Mouse (Mus musculus) embryonic facial prominence, embryonic 14.5 days (tissue): Measurements from ENCODE around the gene Npc2. TPM values are rescaled to one million over a fixed set of nuclear protein-coding genes. Genes with fewer than 3 reads are reported as not detected.

Experiments used
- ATAC-seq: fragments of 200-750 bp; cut with Nextera tagmentation; 2 replicates; pipeline ENCODE4 v1.8.0; 2017; ENCODE audit warnings: low read depth, moderate number of reproducible peaks, moderate TSS enrichment
- DNase-seq: peaks from one replicate; pipeline ENCODE4 v3.0.0-alpha.2; 2015; ENCODE audit warnings: low spot score
- H3K27ac ChIP-seq: fragments of 300-500 bp; sonication (generic); replicated peaks from 2 replicates; pipeline ENCODE4 v1.5.1; 2014; ENCODE audit warnings: low read depth, mild to moderate bottlenecking, low read length, moderate library complexity
- H3K27me3 ChIP-seq: fragments of 300-500 bp; sonication (generic); replicated peaks from 2 replicates; pipeline ENCODE4 v1.6.1; 2014; ENCODE audit warnings: low read length; ENCODE audit not compliant: control insufficient read depth, insufficient read depth
- H3K36me3 ChIP-seq: fragments of 300-500 bp; sonication (generic); 2 replicates; pipeline ENCODE4 v1.6.1; 2014; ENCODE audit warnings: low read length, mixed read lengths; ENCODE audit not compliant: control insufficient read depth, insufficient read depth
- H3K4me1 ChIP-seq: fragments of 300-500 bp; sonication (generic); 2 replicates; pipeline ENCODE4 v1.6.1; 2014; ENCODE audit warnings: antibody characterized with exemption, low read length; ENCODE audit not compliant: control insufficient read depth, insufficient read depth
- H3K4me2 ChIP-seq: fragments of 300-500 bp; sonication (generic); 2 replicates; pipeline ENCODE4 v1.6.1; 2014; ENCODE audit warnings: low read depth, mild to moderate bottlenecking, low read length, moderate library complexity, mixed read lengths
- H3K4me3 ChIP-seq: fragments of 300-500 bp; sonication (generic); 2 replicates; pipeline ENCODE4 v1.5.1; 2014; ENCODE audit warnings: low read depth, mild to moderate bottlenecking, low read length
- H3K9ac ChIP-seq: fragments of 300-500 bp; sonication (generic); 2 replicates; pipeline ENCODE4 v1.6.1; 2014; ENCODE audit warnings: low read depth, mild to moderate bottlenecking, low read length, moderate library complexity, mixed read lengths
- H3K9me3 ChIP-seq: fragments of 300-500 bp; sonication (generic); 2 replicates; pipeline ENCODE4 v1.6.1; 2016; ENCODE audit warnings: low read length; ENCODE audit not compliant: control insufficient read depth
- WGBS: fragments of 180-500 bp; shearing (Covaris S2); extraction: QIAGEN DNeasy Blood & Tissue Kit; methylation state at CpG from one replicate; pipeline ENCODE4 v1.1.7; 2014; 5-methylcytosine and 5-hydroxymethylcytosine counted together
- polyA plus RNA-seq: library from polyadenylated mRNA; unstranded; fragments of >200 nt; fragmentation: Nextera tagmentation; extraction: Ambion mirVana; gene quantifications from 2 replicates; pipeline ENCODE4 v1.2.1, GENCODE M21; 2014

The Npc2 gene
- polyA plus RNA-seq, 1 experiment from 2014 or later, result 63.8 TPM

DNA sequence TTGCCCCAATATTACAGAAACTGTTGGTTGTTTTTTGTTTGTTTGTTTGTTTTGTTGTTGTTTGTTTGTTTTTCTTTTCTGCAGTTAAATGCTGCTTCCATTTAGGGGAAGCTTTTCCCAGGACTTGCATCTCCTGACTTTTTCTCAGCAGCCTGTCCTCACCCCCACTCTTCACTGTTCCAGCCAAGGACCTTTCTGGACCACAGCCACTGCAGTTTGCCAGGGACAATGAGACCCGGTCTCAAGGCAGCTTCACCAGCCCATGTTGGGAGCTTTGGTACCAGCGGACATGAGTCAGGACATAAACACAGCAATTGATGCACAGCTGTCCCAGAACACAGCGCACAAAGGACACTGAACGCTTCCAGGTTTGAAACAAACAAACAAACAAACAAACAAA is 66.1 kb downstream of the Npc2 start:
- H3K9me3 ChIP-seq, result no peaks in the 10 kb centered on the region
- no peak overlapping the region for H3K4me3 ChIP-seq
- ATAC-seq (no peak), DNase-seq (no peak)
- H3K36me3 ChIP-seq, result no peaks in the 10 kb centered on the region
- H3K27me3 ChIP-seq, result no peaks in the 10 kb centered on the region
- WGBS, result 66% methylated on average over 4 of the region's 4 CpGs
- H3K27ac ChIP-seq, result no peak overlapping the region
- no peak overlapping the region for H3K9ac ChIP-seq
- H3K4me2 ChIP-seq, result no peak overlapping the region
- H3K4me1 ChIP-seq, result no peaks in the 10 kb centered on the region

Other genes with a start within 250 kb of the Npc2 start
- gene Vsx2, start 203.4 kb downstream of the Npc2 start, polyA plus RNA-seq, result 0.10 and 0.43 TPM in 2 replicates
- gene Abcd4, start 155.7 kb downstream of the Npc2 start, polyA plus RNA-seq, result 6.9 and 10.2 TPM in 2 replicates
- not detected in 2 replicates for gene Vrtn, start 132.1 kb downstream of the Npc2 start, polyA plus RNA-seq
- gene Syndig1l, start 74.3 kb downstream of the Npc2 start, polyA plus RNA-seq, result 0.07 and 0.18 TPM in 2 replicates
- gene Isca2, start 99 bp upstream of the Npc2 start, polyA plus RNA-seq, result 123 and 130 TPM in 2 replicates
- gene Ltbp2, start 103.4 kb upstream of the Npc2 start, polyA plus RNA-seq, result 9.2 and 11.2 TPM in 2 replicates
- gene Fcf1, start 197.7 kb upstream of the Npc2 start, polyA plus RNA-seq, result 126 and 129 TPM in 2 replicates
- gene Arel1, start 197.7 kb upstream of the Npc2 start, polyA plus RNA-seq, result 15.6 and 16.2 TPM in 2 replicates
- gene Ylpm1, start 223.2 kb upstream of the Npc2 start, polyA plus RNA-seq, result 35.8 and 36.3 TPM in 2 replicates